Mouse (Mus musculus) hindbrain, postnatal 0 days (tissue): ENCODE results near the gene Nek8. TPM values are rescaled to one million over a fixed set of nuclear protein-coding genes. Genes with fewer than 3 reads are reported as not detected.

ENCODE experiments used
- ATAC-seq: fragments of 200-750 bp; cut with Nextera tagmentation; 2 replicates; pipeline ENCODE4 v1.8.0; 2017; ENCODE audit warnings: mild to moderate bottlenecking, moderate TSS enrichment, moderate library complexity
- DNase-seq: peaks from one replicate; pipeline ENCODE4 v3.0.0-alpha.2; 2015; ENCODE audit warnings: low spot score
- H3K27ac ChIP-seq: fragments of 300-500 bp; sonication (generic); 2 replicates; pipeline ENCODE4 v1.5.1; 2014; ENCODE audit warnings: mild to moderate bottlenecking
- H3K27me3 ChIP-seq: fragments of 300-500 bp; sonication (generic); 2 replicates; pipeline ENCODE4 v1.6.1; 2014; ENCODE audit warnings: low read length, mixed read lengths; ENCODE audit not compliant: insufficient read depth
- H3K36me3 ChIP-seq: fragments of 300-500 bp; sonication (generic); 2 replicates; pipeline ENCODE4 v1.6.1; 2014; ENCODE audit warnings: low read length, mixed read lengths; ENCODE audit not compliant: insufficient read depth
- H3K4me1 ChIP-seq: fragments of 300-500 bp; sonication (generic); 2 replicates; pipeline ENCODE4 v1.6.1; 2014; ENCODE audit warnings: antibody characterized with exemption, low read length, mixed read lengths; ENCODE audit not compliant: insufficient read depth
- H3K4me2 ChIP-seq: fragments of 300-500 bp; sonication (generic); 2 replicates; pipeline ENCODE4 v1.6.1; 2014; ENCODE audit warnings: low read depth, mild to moderate bottlenecking, low read length, moderate library complexity, mixed read lengths
- H3K4me3 ChIP-seq: fragments of 300-500 bp; sonication (generic); 2 replicates; pipeline ENCODE4 v1.5.1; 2014; ENCODE audit warnings: low read length
- H3K9ac ChIP-seq: fragments of 300-500 bp; sonication (generic); replicated peaks from 2 replicates; pipeline ENCODE4 v1.6.1; 2014; ENCODE audit warnings: mild to moderate bottlenecking, low read length, moderate library complexity, mixed read lengths
- H3K9me3 ChIP-seq: fragments of 300-500 bp; sonication (generic); 2 replicates; pipeline ENCODE4 v1.6.1; 2016; ENCODE audit warnings: low read length, mixed read lengths
- CTCF ChIP-seq: IDR thresholded peaks from 2 replicates; pipeline ENCODE4 v1.5.1; 2016; ENCODE audit warnings: antibody characterized with exemption, control low read depth, low read depth
- WGBS: fragments of 180-500 bp; shearing (Covaris S2); extraction: QIAGEN DNeasy Blood & Tissue Kit; methylation state at CpG from one replicate; pipeline ENCODE4 v1.1.7; 2014; 5-methylcytosine and 5-hydroxymethylcytosine counted together
- microRNA-seq, 2 experiments: library from miRNA; unstranded; fragments of <30 nt; microRNA quantifications; one replicate each; pipeline ENCODE4; 2016
- polyA plus RNA-seq: library from polyadenylated mRNA; unstranded; fragments of >200 nt; fragmentation: Nextera tagmentation; extraction: Ambion mirVana; gene quantifications from 2 replicates; pipeline ENCODE4 v1.2.1, GENCODE M21; 2015
- total RNA-seq: library from RNA; depleted of rRNA; stranded (reverse); fragments of >200 nt; gene quantifications from 2 replicates; pipeline ENCODE4 v1.2.3, GENCODE M21; 2014; rRNA removed

Nek8 gene
- total and polyA plus RNA-seq, 2 experiments from 2014 or later, result 7.3 to 11.8 TPM

GRCm38 (mm10) chr11:78121176-78121575, 55.3 kb downstream of the Nek8 start:
- Histone ChIP-seq H3K27ac (no peak overlapping the region), H3K9me3 (no peaks in the 10 kb centered on the region), H3K4me3 (no peak overlapping the region), H3K4me1 (peaks cover 6% of the 10 kb centered on the region; the same call in 1 of the 2 replicates), H3K27me3 (no peaks in the 10 kb centered on the region), H3K9ac (no peak overlapping the region), H3K4me2 (no peak overlapping the region), H3K36me3 (no peaks in the 10 kb centered on the region)
- no peak for TF ChIP-seq CTCF
- WGBS, result 31% methylated on average over 5 of the region's 5 CpGs
- ATAC-seq (no peak), DNase-seq (peak; percentile 34)

GRCm38 (mm10) chr11:78119898-78120297, 56.6 kb downstream of the Nek8 start:
- TF ChIP-seq CTCF, result no peak
- H3K27me3 ChIP-seq, result no peaks in the 10 kb centered on the region
- no peak overlapping the region for H3K27ac ChIP-seq
- H3K4me1 ChIP-seq, result peaks cover 6% of the 10 kb centered on the region
- no peaks in the 10 kb centered on the region for H3K9me3 ChIP-seq
- ATAC-seq (no peak), DNase-seq (no peak)
- no peak overlapping the region for H3K9ac ChIP-seq
- no peak overlapping the region for H3K4me2 ChIP-seq
- WGBS, result 84% methylated on average over 8 of the region's 8 CpGs
- no peak overlapping the region for H3K4me3 ChIP-seq
- no peaks in the 10 kb centered on the region for H3K36me3 ChIP-seq

DNA sequence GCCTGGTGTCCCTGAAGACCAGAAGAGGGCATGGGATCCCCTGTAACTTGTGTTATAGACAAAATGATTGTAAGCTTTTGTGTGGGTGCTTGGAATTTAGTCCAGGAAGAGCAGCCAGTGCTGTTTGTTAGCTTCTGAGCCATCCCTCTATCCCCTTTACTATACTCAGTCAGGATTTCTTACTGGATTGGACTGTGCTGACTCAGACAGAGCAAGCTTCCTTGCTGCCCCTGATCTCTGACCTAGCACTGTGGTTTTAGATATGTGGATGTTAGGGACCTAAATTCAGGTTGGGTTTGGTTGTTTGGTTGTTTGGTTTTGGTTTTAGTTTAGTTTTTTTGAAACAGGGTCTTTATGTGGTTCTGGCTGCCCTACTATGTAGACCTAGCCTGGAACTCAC, 58.0 kb downstream of the Nek8 start:
- Histone ChIP-seq H3K27ac (no peak overlapping the region), H3K9ac (no peak overlapping the region), H3K36me3 (no peaks in the 10 kb centered on the region), H3K27me3 (no peaks in the 10 kb centered on the region), H3K4me3 (no peak overlapping the region), H3K4me2 (no peak overlapping the region), H3K4me1 (peaks cover 11% of the 10 kb centered on the region), H3K9me3 (no peaks in the 10 kb centered on the region)
- TF ChIP-seq CTCF, result no peak
- DNase-seq (no peak), ATAC-seq (no peak)

DNA sequence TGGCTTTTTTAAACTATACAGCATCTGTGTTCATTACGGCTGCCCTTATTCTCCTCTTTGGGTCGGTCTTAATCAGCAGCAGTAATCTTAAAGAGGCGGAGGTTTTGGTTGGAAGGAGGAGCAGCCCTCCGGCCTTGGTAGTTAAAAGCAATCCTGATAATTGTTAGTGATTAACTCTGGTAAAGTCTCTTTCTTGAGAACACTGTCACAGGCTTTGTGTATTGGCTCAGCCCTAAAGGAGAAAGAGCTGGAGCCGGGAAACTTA, 60.4 kb downstream of the Nek8 start:
- WGBS, result 9% methylated on average over 5 of the region's 5 CpGs
- peaks cover 11% of the 10 kb centered on the region for H3K4me1 ChIP-seq
- DNase-seq (no peak), ATAC-seq (no peak)
- peak overlapping the region; percentile 79 for H3K4me2 ChIP-seq
- TF ChIP-seq CTCF, result no peak
- no peaks in the 10 kb centered on the region for H3K27me3 ChIP-seq
- peak overlapping the region; percentile 74 for H3K9ac ChIP-seq
- peak overlapping the region; percentile 87 for H3K27ac ChIP-seq
- no peaks in the 10 kb centered on the region for H3K36me3 ChIP-seq
- H3K4me3 ChIP-seq, result peak overlapping the region; percentile 78
- H3K9me3 ChIP-seq, result no peaks in the 10 kb centered on the region

Small RNA genes within 50 kb of the gene (microRNA-seq; reads per million reads assigned to microRNA genes)
- 0.35 to 0.36 reads per million in 2 experiments for gene Mir7653

Other genes with a start within 250 kb of the Nek8 start
- gene Sez6, start 245.9 kb downstream of the Nek8 start, total RNA-seq, result 175 and 177 TPM in 2 replicates
- gene Sez6, start 245.9 kb downstream of the Nek8 start, polyA plus RNA-seq, result 113 and 127 TPM in 2 replicates
- gene Phf12, start 193.9 kb downstream of the Nek8 start, total RNA-seq, result 31.9 and 34.9 TPM in 2 replicates
- 8.3 and 8.7 TPM in 2 replicates for gene Phf12, start 193.9 kb downstream of the Nek8 start, polyA plus RNA-seq
- gene Dhrs13, start 144.4 kb downstream of the Nek8 start, total RNA-seq, result 63.8 and 69.6 TPM in 2 replicates
- gene Dhrs13, start 144.4 kb downstream of the Nek8 start, polyA plus RNA-seq, result 48.2 and 52.8 TPM in 2 replicates
- gene Flot2, start 138.7 kb downstream of the Nek8 start, total RNA-seq, result 107 and 108 TPM in 2 replicates
- gene Flot2, start 138.7 kb downstream of the Nek8 start, polyA plus RNA-seq, result 121 and 123 TPM in 2 replicates
- 38.4 and 40.3 TPM in 2 replicates for gene Eral1, start 96.3 kb downstream of the Nek8 start, total RNA-seq
- 25.7 and 26.9 TPM in 2 replicates for gene Eral1, start 96.3 kb downstream of the Nek8 start, polyA plus RNA-seq
- gene Fam222b, start 82.0 kb downstream of the Nek8 start, total RNA-seq, result 27.6 and 32.6 TPM in 2 replicates
- gene Fam222b, start 82.0 kb downstream of the Nek8 start, polyA plus RNA-seq, result 22.6 and 22.9 TPM in 2 replicates
- 124 and 130 TPM in 2 replicates for gene Traf4, start 11.1 kb downstream of the Nek8 start, total RNA-seq
- 79.5 and 88.7 TPM in 2 replicates for gene Traf4, start 11.1 kb downstream of the Nek8 start, polyA plus RNA-seq
- 37.5 and 46.1 TPM in 2 replicates for gene Tlcd1, start within 50 bp of the Nek8 start, total RNA-seq
- 36.8 and 42.6 TPM in 2 replicates for gene Tlcd1, start within 50 bp of the Nek8 start, polyA plus RNA-seq
- gene Rpl23a, start 6.9 kb upstream of the Nek8 start, total RNA-seq, result 418 and 469 TPM in 2 replicates
- 906 and 915 TPM in 2 replicates for gene Rpl23a, start 6.9 kb upstream of the Nek8 start, polyA plus RNA-seq
- gene Rab34, start 11.8 kb upstream of the Nek8 start, total RNA-seq, result 85.6 and 96.4 TPM in 2 replicates
- 63.5 and 76.2 TPM in 2 replicates for gene Rab34, start 11.8 kb upstream of the Nek8 start, polyA plus RNA-seq
- gene Proca1, start 16.7 kb upstream of the Nek8 start, total RNA-seq, result 1.9 and 4.9 TPM in 2 replicates
- gene Proca1, start 16.7 kb upstream of the Nek8 start, polyA plus RNA-seq, result 5.6 and 5.8 TPM in 2 replicates
- 77.1 and 112 TPM in 2 replicates for gene Sdf2, start 69.1 kb upstream of the Nek8 start, total RNA-seq
- 107 and 113 TPM in 2 replicates for gene Sdf2, start 69.1 kb upstream of the Nek8 start, polyA plus RNA-seq
- gene Supt6, start 69.3 kb upstream of the Nek8 start, total RNA-seq, result 34.2 and 36.0 TPM in 2 replicates
- gene Supt6, start 69.3 kb upstream of the Nek8 start, polyA plus RNA-seq, result 17.1 and 19.0 TPM in 2 replicates
- 86.2 and 93.6 TPM in 2 replicates for gene 2610507B11Rik, start 85.1 kb upstream of the Nek8 start, total RNA-seq
- 78.2 and 79.0 TPM in 2 replicates for gene 2610507B11Rik, start 85.1 kb upstream of the Nek8 start, polyA plus RNA-seq
- gene BC030499, start 114.2 kb upstream of the Nek8 start, total RNA-seq, result 0.10 TPM in 1 of 2 replicates, not detected in the other
- gene BC030499, start 114.2 kb upstream of the Nek8 start, polyA plus RNA-seq, result 0.15 TPM in 1 of 2 replicates, not detected in the other
- gene Spag5, start 124.9 kb upstream of the Nek8 start, total RNA-seq, result 26.7 and 31.4 TPM in 2 replicates
- gene Spag5, start 124.9 kb upstream of the Nek8 start, polyA plus RNA-seq, result 9.1 and 9.9 TPM in 2 replicates
- gene Aldoc, start 146.3 kb upstream of the Nek8 start, total RNA-seq, result 798 and 822 TPM in 2 replicates
- gene Aldoc, start 146.3 kb upstream of the Nek8 start, polyA plus RNA-seq, result 693 and 762 TPM in 2 replicates
- gene Pigs, start 151.7 kb upstream of the Nek8 start, total RNA-seq, result 88.3 and 89.0 TPM in 2 replicates
- 105 TPM in 2 replicates for gene Pigs, start 151.7 kb upstream of the Nek8 start, polyA plus RNA-seq
- gene Unc119, start 166.8 kb upstream of the Nek8 start, total RNA-seq, result 125 and 154 TPM in 2 replicates
- gene Unc119, start 166.8 kb upstream of the Nek8 start, polyA plus RNA-seq, result 76.2 and 82.0 TPM in 2 replicates
- not detected in 2 replicates for gene Foxn1, start 209.9 kb upstream of the Nek8 start, total RNA-seq
- gene Foxn1, start 209.9 kb upstream of the Nek8 start, polyA plus RNA-seq, result not detected in 2 replicates
- 0.10 TPM in 1 of 2 replicates, not detected in the other for gene Slc13a2, start 245.5 kb upstream of the Nek8 start, total RNA-seq
- gene Slc13a2, start 245.5 kb upstream of the Nek8 start, polyA plus RNA-seq, result not detected in 2 replicates